Mouse (Mus musculus): Measurements from ENCODE around the gene Dvl1. TPM values are rescaled to one million over a fixed set of nuclear protein-coding genes. Genes with fewer than 3 reads are reported as not detected.

The Dvl1 gene
- polyA plus RNA-seq, 1 experiment from 2014 or later = 9.2 TPM

DNA sequence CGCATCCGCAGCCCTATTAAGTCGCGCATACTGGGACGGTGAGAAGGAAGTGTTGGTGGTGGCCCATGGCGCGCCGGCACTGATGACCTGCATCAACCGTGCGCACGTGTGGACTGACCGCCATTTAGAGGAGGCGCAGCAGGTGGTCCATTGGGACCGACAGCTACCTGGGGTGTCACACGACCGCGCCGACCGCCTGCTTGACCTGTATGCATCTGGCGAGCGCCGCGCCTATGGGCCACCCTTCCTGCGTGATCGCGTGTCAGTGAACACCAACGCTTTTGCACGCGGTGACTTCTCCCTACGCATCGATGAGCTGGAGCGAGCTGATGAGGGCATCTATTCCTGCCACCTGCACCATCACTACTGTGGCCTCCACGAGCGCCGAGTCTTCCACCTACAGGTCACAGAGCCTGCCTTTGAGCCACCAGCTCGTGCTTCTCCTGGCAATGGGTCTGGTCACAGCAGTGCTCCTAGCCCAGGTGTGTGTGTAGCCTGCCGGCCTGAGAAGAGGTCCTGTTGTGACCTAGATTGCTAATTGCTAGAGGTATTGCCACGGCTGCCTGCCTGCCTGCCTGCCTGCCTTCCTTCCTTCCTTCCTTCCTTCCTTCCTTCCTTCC, 5.4 kb upstream of the Dvl1 start:
- H3K4me3 ChIP-seq (replicated peaks) = peak overlapping the region; percentile 43; the same call in 1 of the 2 replicates
- 0 out of 2 replicates have a peak, but pooled peaks cover 2% of the 10 kb centered on the region for H3K36me3 ChIP-seq (replicated peaks)
- H3K4me2 ChIP-seq = peak overlapping the region; percentile 71
- 35% methylated on average over 38 of the region's 38 CpGs for WGBS
- no peak overlapping the region for H3K9ac ChIP-seq
- peaks cover 35% of the 10 kb centered on the region for H3K4me1 ChIP-seq
- no peak overlapping the region for H3K27ac ChIP-seq
- peaks cover 24% of the 10 kb centered on the region for H3K27me3 ChIP-seq
- H3K9me3 ChIP-seq = no peaks in the 10 kb centered on the region
- ATAC-seq (ENCODE audit: low FRiP score) = 0 out of 2 replicates have a peak, but pooled peaks have one; percentile 0

DNA sequence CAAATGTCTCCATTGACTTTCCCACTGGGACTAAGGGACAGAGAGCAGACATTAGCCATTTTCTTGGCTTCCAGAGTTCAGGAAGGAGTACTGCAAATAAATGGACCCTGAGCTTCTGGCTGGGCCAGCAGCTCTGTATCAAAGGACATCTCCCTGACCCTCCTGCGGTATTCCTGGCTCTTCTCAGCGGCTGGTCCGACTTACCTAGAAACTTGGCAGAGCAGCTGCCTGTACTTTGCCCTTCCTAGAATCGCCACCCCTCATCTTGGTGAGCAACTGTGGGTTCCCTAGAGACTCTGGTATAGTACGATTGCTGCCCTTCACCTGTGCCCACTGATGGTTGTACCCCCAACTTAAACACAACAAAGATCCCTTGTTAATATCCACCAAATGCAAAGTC, 4.0 kb upstream of the Dvl1 start:
- Histone ChIP-seq H3K9ac (no peak overlapping the region), H3K4me3 (replicated peaks) (no peak overlapping the region), H3K36me3 (replicated peaks) (0 out of 2 replicates have a peak, but pooled peaks cover 2% of the 10 kb centered on the region), H3K27me3 (peaks cover 24% of the 10 kb centered on the region), H3K27ac (no peak overlapping the region), H3K4me2 (no peak overlapping the region), H3K4me1 (peaks cover 40% of the 10 kb centered on the region), H3K9me3 (no peaks in the 10 kb centered on the region)
- 84% methylated on average over 5 of the region's 5 CpGs for WGBS
- no peak for ATAC-seq (ENCODE audit: low FRiP score)

DNA sequence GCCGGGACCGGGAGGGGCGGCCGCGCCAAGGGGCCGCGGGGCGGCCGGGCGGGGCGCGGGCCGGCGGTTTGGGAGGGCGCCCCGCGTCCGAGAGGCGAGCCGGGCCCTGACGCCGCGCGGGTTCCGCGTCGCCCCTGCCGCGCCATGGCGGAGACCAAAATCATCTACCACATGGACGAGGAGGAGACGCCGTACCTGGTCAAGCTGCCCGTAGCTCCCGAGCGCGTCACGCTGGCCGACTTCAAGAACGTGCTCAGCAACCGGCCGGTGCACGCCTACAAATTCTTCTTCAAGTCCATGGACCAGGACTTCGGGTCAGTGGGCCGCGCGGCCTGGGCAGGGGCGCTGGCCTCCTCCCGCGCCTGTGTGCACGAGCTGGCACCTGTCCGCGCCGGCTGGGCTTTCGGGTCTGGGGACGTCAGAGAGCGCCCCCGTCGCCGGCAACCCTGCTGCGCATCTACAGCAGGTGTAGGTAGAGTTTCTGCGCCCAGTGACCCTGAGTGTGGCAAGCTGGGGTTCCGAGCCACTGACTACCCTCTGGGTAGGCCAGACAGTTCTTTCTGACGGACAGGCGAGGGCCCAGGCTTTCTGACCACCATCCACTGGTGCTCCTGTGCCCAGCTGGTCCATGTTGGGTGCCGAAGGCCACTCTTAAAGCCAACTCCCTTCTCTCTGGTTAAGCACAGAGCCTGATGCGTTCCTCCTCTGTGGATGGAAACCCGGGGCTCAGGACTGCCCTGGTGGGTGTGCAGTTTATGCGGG, 570 bp downstream of the Dvl1 start:
- H3K9me3 ChIP-seq = no peaks in the 10 kb centered on the region
- 0 out of 2 replicates have a peak, but pooled peaks cover 2% of the 10 kb centered on the region for H3K27me3 ChIP-seq
- H3K36me3 ChIP-seq (replicated peaks) = 0 out of 2 replicates have a peak, but pooled peaks cover under 1% of the 10 kb centered on the region
- peak overlapping the region; percentile 68; the same call in 1 of the 2 replicates for H3K27ac ChIP-seq
- H3K4me2 ChIP-seq = peak overlapping the region; percentile 77
- peak; percentile 13 for ATAC-seq (ENCODE audit: low FRiP score)
- peak overlapping the region; percentile 90 for H3K9ac ChIP-seq
- peaks cover 33% of the 10 kb centered on the region for H3K4me1 ChIP-seq
- H3K4me3 ChIP-seq (replicated peaks) = peak overlapping the region; percentile 84
- WGBS = 2% methylated on average over 62 of the region's 69 CpGs

DNA sequence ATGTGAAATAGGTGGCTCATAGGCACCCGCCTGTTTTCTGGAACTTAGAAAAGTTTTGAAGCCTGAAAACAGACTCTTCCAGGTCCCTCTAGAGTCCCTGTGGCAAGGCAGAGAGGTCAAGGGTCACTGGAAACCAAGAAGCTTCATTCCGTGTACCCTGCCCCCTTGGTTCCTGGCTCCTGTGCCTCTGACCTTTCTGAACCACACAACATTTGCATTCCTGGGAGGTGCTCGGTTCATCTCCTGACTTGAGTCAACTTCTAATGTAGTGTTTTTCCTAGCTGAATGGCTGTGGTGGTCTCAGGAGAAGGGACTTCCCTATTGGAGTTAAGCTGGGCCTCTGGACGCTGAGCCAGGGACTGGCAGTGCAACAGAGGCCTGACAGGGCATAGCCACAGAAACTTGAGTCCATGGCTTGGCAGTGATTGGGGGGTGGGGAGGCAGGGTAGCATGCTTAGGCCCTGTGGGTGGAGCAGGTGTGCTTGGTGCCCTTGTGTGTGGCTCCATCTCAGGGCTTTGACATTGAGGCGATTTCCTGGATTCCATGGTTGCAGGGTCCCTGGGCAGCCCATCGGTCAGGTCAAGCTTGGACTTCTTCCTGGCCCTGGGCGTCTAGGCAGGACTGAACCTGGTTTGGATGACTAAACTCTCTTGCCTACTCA, 1.4 kb downstream of the Dvl1 start:
- Histone ChIP-seq H3K4me3 (replicated peaks) (peak overlapping the region; percentile 84), H3K4me1 (peaks cover 33% of the 10 kb centered on the region), H3K9me3 (no peaks in the 10 kb centered on the region), H3K9ac (peak overlapping the region; percentile 90), H3K4me2 (peak overlapping the region; percentile 77), H3K27me3 (no peaks in the 10 kb centered on the region), H3K27ac (no peak overlapping the region), H3K36me3 (replicated peaks) (0 out of 2 replicates have a peak, but pooled peaks cover 7% of the 10 kb centered on the region)
- ATAC-seq (ENCODE audit: low FRiP score) = no peak
- WGBS = 62% methylated on average over 7 of the region's 7 CpGs

DNA sequence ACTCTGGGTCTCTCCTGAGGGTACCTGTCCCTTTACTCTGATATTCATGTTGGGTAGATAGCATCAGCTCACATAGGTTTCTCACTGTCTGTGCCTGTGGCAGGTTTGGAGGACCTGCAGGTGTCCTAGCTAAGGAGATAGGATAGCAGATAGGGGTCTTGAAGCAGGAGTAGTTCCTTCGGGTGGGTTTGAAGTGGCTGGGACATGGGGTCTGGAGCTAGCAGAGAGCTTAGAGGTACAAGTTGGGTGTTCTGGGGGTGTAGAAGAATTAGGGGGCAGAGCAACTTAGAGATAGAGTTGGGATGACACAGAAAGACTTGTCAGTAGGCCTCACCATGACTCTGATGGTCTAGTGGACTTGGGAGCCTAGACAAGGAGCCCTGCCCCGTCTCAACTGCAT, 2.2 kb downstream of the Dvl1 start:
- Histone ChIP-seq H3K9ac (0 out of 2 replicates have a peak overlapping the region, but pooled peaks have one; percentile 90), H3K4me2 (peak overlapping the region; percentile 77)
- 91% methylated on average over 2 of the region's 2 CpGs for WGBS

DNA sequence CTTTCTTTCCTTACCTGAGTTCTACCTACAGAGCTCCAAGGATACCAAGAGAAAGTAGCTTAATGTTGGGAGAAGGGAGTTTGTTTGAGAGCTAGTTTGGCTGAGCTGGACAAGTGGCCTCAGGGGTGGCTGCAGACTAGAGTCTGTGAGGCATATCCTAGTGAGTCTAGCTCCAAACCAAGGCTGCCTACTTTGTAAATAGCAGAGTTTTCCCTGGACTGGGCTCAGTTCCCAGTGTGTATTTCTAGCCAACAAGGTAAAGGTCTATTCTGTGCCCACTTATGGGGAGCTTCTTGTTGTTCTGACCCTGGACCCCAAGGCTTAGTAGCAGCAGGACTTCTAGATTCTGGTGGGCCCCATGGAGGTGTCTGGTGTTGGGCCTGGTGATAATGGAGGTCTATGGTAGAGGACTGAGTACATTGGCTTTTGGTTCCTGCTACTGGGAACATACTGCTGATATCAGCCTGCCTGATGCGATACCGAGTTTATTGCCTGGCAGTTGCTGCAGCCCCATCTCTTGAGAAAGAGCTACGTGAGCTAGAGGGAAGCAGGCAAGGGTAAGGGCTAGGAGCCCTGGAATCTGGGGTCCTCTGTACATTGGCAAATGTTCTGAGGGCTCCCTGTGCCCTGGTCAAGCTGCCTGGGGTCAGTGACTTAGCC, 2.7 kb downstream of the Dvl1 start:
- no peaks in the 10 kb centered on the region for H3K27me3 ChIP-seq
- no peaks in the 10 kb centered on the region for H3K9me3 ChIP-seq
- H3K4me2 ChIP-seq = 0 out of 2 replicates have a peak overlapping the region, but pooled peaks have one; percentile 77
- peaks cover 33% of the 10 kb centered on the region for H3K4me1 ChIP-seq
- H3K4me3 ChIP-seq (replicated peaks) = no peak overlapping the region
- no peak overlapping the region for H3K27ac ChIP-seq
- no peak for ATAC-seq (ENCODE audit: low FRiP score)
- 0 out of 2 replicates have a peak overlapping the region, but pooled peaks have one; percentile 90 for H3K9ac ChIP-seq
- 92% methylated on average over 3 of the region's 3 CpGs for WGBS
- peaks cover 20% of the 10 kb centered on the region for H3K36me3 ChIP-seq (replicated peaks)

More for the DNA sequence above, 2.2 kb downstream of the Dvl1 start:
- Histone ChIP-seq H3K27ac (no peak overlapping the region), H3K36me3 (replicated peaks) (peaks cover 15% of the 10 kb centered on the region), H3K27me3 (no peaks in the 10 kb centered on the region), H3K4me3 (replicated peaks) (no peak overlapping the region), H3K9me3 (no peaks in the 10 kb centered on the region), H3K4me1 (peaks cover 33% of the 10 kb centered on the region)
- ATAC-seq (ENCODE audit: low FRiP score) = no peak

DNA sequence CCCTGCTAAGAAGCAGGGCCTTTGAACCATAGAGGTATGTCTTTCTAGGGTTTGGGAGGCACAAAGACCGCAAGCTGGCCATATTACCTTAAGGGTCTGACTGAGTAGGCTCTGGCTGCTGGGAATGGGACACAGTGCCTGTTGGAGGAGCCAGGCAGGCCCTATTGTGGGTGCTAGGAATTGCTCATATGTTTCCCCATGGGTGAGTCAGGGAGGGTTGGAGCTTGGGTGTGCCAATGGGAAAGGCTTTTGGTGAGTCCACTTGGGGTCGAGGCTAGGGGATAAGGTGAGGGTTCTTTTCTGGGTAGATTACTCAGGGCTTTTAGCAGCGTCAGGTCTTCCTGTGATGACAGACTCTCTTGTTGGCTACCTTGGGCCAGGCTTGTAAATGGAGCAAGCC, 4.2 kb downstream of the Dvl1 start:
- H3K27me3 ChIP-seq = no peaks in the 10 kb centered on the region
- H3K4me2 ChIP-seq = no peak overlapping the region
- no peak for ATAC-seq (ENCODE audit: low FRiP score)
- H3K9me3 ChIP-seq = no peaks in the 10 kb centered on the region
- H3K36me3 ChIP-seq (replicated peaks) = peaks cover 35% of the 10 kb centered on the region
- no peak overlapping the region for H3K4me3 ChIP-seq (replicated peaks)
- H3K27ac ChIP-seq = no peak overlapping the region
- H3K9ac ChIP-seq = no peak overlapping the region; the same call in 1 of the 2 replicates
- H3K4me1 ChIP-seq = peaks cover 32% of the 10 kb centered on the region
- 91% methylated on average over 3 of the region's 3 CpGs for WGBS

DNA sequence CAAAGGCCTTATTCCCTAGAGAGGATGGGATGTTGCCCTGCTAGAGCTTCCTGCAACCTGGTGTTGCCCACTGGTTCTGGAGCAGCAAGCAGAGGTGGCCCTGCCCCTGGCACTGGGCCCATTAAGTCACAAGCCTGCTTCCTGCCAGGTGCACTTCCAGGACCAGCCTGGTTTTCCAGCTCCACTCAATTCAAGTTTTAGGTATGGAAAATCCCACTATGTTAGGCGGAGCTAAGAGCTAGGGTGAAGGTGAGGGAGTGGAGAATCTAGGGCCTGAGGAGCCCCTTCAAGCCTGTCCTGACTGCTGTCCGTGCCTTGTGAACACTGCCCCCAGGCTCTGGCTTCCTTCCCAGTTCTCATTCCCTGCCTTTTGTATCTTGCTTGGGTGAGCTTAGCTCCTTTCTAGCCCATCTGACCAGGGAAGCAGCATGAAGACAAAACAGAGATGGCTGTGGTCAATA, 4.8 kb downstream of the Dvl1 start:
- Histone ChIP-seq H3K27ac (peak overlapping the region; percentile 25; the same call in 1 of the 2 replicates), H3K27me3 (no peaks in the 10 kb centered on the region), H3K4me2 (no peak overlapping the region), H3K4me3 (replicated peaks) (no peak overlapping the region), H3K36me3 (replicated peaks) (peaks cover 41% of the 10 kb centered on the region), H3K9ac (peak overlapping the region; percentile 17; the same call in 1 of the 2 replicates), H3K4me1 (peaks cover 26% of the 10 kb centered on the region), H3K9me3 (no peaks in the 10 kb centered on the region)
- WGBS = 89% methylated on average over 2 of the region's 2 CpGs
- no peak for ATAC-seq (ENCODE audit: low FRiP score)

DNA sequence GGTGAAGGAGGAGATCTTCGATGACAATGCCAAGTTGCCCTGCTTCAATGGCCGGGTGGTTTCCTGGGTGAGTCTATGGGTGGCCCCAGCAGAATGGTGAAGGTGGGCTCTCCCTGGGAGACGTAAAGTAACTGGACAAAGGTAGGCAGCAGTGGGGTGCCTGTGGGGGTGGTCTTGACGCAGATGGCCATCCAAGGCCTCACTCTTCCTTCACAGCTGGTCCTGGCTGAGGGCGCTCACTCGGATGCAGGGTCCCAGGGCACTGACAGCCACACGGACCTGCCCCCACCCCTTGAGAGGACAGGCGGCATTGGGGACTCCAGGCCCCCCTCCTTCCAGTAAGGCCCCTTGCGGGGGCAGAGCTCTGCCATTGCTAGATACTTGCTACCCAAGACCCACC, 6.2 kb downstream of the Dvl1 start:
- Histone ChIP-seq H3K36me3 (replicated peaks) (peaks cover 55% of the 10 kb centered on the region), H3K27ac (no peak overlapping the region), H3K27me3 (no peaks in the 10 kb centered on the region), H3K9me3 (no peaks in the 10 kb centered on the region), H3K4me1 (peaks cover 21% of the 10 kb centered on the region), H3K4me3 (replicated peaks) (no peak overlapping the region), H3K9ac (no peak overlapping the region), H3K4me2 (no peak overlapping the region)
- WGBS = 90% methylated on average over 9 of the region's 9 CpGs
- ATAC-seq (ENCODE audit: low FRiP score) = no peak

DNA sequence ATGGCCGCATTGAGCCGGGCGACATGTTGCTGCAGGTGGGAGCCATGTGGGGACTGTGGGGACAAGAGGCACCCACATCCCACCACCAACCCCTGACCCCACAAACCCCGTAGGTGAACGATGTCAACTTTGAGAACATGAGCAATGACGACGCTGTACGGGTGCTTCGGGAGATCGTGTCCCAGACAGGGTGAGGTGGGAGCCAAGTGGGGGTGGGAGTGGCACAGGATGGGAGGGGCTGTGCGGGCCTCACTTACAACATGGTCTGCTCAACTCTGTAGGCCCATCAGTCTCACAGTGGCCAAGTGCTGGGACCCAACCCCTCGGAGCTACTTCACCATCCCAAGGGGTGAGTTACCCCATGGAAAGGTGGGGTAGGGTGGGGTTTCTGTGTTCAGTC, 7.8 kb downstream of the Dvl1 start:
- H3K36me3 ChIP-seq (replicated peaks) = peaks cover 71% of the 10 kb centered on the region
- ATAC-seq (ENCODE audit: low FRiP score) = no peak
- 93% methylated on average over 12 of the region's 12 CpGs for WGBS

DNA sequence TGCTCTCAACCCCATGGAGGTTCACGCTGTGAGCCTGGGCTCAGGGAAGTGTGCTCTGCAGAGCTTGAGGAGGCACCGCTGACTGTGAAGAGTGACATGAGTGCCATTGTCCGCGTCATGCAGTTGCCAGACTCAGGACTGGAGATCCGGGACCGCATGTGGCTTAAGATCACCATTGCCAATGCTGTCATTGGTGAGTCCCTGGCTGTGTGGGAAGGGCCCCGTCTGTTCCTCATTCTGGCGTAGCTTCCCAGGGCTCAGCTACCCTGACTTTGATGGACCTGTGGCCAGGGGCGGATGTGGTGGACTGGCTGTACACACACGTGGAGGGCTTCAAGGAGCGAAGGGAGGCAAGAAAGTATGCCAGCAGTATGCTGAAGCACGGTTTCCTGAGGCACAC, 8.9 kb downstream of the Dvl1 start:
- Histone ChIP-seq H3K4me3 (replicated peaks) (no peak overlapping the region), H3K27ac (no peak overlapping the region), H3K9ac (no peak overlapping the region), H3K9me3 (no peaks in the 10 kb centered on the region), H3K4me2 (no peak overlapping the region), H3K27me3 (no peaks in the 10 kb centered on the region), H3K4me1 (no peaks in the 10 kb centered on the region), H3K36me3 (replicated peaks) (peaks cover 82% of the 10 kb centered on the region)
- ATAC-seq (ENCODE audit: low FRiP score) = no peak
- WGBS = 90% methylated on average over 12 of the region's 12 CpGs

More for the DNA sequence above, 7.8 kb downstream of the Dvl1 start:
- Histone ChIP-seq H3K4me1 (peaks cover 5% of the 10 kb centered on the region), H3K27ac (no peak overlapping the region), H3K9me3 (no peaks in the 10 kb centered on the region), H3K4me3 (replicated peaks) (no peak overlapping the region), H3K4me2 (no peak overlapping the region), H3K9ac (no peak overlapping the region), H3K27me3 (no peaks in the 10 kb centered on the region)
